Mouse (Mus musculus): ENCODE measurements at regions not wholly inside any gene's neighbourhood (a gene's known extent, or its start where the extent isn't known, plus 50 kb on each side); places are given as distances from the start of the nearest gene placed in this dataset.

DNA sequence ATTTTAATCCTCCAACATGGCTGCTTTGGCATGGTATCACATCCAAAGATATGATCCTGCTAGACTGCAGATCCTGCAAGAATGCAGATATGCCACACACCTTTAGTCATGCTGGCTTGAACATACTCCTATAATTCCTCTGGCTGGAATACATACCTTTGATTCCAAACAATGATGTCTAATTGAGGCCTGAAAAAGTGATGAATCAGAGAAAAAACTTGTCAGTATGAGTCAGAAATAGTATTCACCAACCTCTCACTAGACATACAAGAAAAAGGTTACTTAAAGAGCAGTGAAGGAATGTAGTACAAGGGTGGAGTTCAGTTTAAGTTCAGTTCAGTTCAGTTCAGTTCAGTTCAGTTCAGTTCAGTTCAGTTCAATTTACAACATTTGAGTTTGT lies 214.5 kb upstream of the Sema3a start:
- Histone ChIP-seq H3K27ac (ENCODE audit: low read length) (no peak overlapping the region), H3K4me3 (replicated peaks; ENCODE audit: low read length) (no peak overlapping the region), H3K27me3 (ENCODE audit: control insufficient read depth, insufficient read depth, low read length) (no peaks in the 10 kb centered on the region), H3K4me1 (ENCODE audit: control insufficient read depth, insufficient read depth, low read length) (no peaks in the 10 kb centered on the region), H3K9ac (ENCODE audit: low read length) (no peak overlapping the region), H3K9me3 (replicated peaks; ENCODE audit: control insufficient read depth, low read length) (peaks cover 4% of the 10 kb centered on the region; the same call in 1 of the 2 replicates), H3K4me2 (ENCODE audit: low read depth, low read length) (no peak overlapping the region), H3K36me3 (ENCODE audit: control insufficient read depth, insufficient read depth, low read length) (no peaks in the 10 kb centered on the region)
- no peak for ATAC-seq (ENCODE audit: insufficient read depth, low FRiP score)

DNA sequence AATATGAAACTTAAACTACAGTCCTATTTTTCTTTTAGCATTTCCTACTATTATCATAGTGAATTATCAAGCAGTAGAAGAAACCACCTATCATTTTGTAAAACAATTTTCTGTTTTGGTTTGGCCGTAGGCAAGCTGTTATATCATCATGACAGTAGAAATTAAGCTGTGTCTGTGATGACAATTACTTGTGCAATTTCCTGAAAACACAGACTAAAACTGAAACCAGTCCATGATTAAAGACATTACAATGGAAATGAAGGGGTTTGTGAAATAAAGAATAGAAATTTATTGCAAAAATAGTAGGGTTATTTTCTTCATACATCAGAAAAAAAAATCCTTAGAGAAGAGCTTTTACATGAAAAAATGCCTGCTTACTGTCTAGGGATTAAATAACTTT lies 210.8 kb upstream of the Sema3a start:
- ATAC-seq (ENCODE audit: insufficient read depth, low FRiP score), result no peak
- Histone ChIP-seq H3K4me1 (ENCODE audit: control insufficient read depth, insufficient read depth, low read length) (no peaks in the 10 kb centered on the region), H3K9me3 (replicated peaks; ENCODE audit: control insufficient read depth, low read length) (peaks cover 4% of the 10 kb centered on the region; the same call in 1 of the 2 replicates), H3K4me2 (ENCODE audit: low read depth, low read length) (no peak overlapping the region), H3K27me3 (ENCODE audit: control insufficient read depth, insufficient read depth, low read length) (no peaks in the 10 kb centered on the region), H3K4me3 (replicated peaks; ENCODE audit: low read length) (no peak overlapping the region), H3K27ac (ENCODE audit: low read length) (no peak overlapping the region), H3K36me3 (ENCODE audit: control insufficient read depth, insufficient read depth, low read length) (no peaks in the 10 kb centered on the region), H3K9ac (ENCODE audit: low read length) (no peak overlapping the region)
- 54% methylated on average over 1 of the region's 1 CpGs for WGBS

DNA sequence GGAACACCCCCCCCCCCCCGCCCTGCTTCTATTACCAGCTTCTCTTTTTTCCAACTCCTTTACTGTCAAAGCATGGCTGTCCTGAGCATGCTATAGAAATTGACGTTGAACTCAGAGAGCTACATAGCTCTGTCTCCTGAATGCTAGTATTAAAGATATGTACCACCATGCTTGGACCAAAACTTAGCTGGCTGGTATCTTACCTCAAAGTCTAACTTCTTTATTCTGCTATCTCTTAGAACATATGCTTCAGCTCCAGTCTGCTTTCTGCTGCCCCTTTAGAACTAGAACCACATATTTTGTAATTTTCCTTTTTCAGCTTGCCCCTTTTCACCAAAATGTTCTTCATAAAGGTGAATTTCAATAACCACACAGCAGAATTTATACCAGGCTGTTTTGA lies 205.9 kb upstream of the Sema3a start:
- no peak overlapping the region for H3K4me2 ChIP-seq (ENCODE audit: low read depth, low read length)
- ATAC-seq (ENCODE audit: insufficient read depth, low FRiP score), result no peak
- H3K27me3 ChIP-seq (ENCODE audit: control insufficient read depth, insufficient read depth, low read length), result no peaks in the 10 kb centered on the region
- no peak overlapping the region for H3K4me3 ChIP-seq (replicated peaks; ENCODE audit: low read length)
- H3K27ac ChIP-seq (ENCODE audit: low read length), result no peak overlapping the region
- no peaks in the 10 kb centered on the region for H3K4me1 ChIP-seq (ENCODE audit: control insufficient read depth, insufficient read depth, low read length)
- WGBS, result 77% methylated on average over 2 of the region's 2 CpGs
- no peaks in the 10 kb centered on the region for H3K9me3 ChIP-seq (replicated peaks; ENCODE audit: control insufficient read depth, low read length)
- no peaks in the 10 kb centered on the region for H3K36me3 ChIP-seq (ENCODE audit: control insufficient read depth, insufficient read depth, low read length)
- H3K9ac ChIP-seq (ENCODE audit: low read length), result no peak overlapping the region

DNA sequence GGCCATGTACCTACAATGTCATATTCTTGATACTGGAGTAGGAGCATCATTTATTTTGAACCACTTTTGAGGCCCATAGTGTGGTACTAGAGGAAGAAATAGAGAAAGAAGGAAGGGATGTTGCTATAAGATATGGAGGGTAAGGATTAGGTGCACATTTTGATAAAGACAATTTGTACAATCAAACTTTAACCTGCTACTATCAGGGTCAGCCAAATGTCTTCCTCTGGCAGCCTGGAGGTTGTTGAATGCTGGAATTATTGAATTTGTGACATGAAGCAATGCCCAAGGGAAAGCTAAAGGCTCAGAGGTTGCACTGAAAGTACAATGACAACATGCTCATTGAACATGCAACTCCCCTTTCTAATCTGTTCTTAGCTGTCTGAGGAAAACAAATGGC lies 202.3 kb upstream of the Sema3a start:
- Histone ChIP-seq H3K36me3 (ENCODE audit: control insufficient read depth, insufficient read depth, low read length) (no peaks in the 10 kb centered on the region), H3K9ac (ENCODE audit: low read length) (no peak overlapping the region), H3K9me3 (replicated peaks; ENCODE audit: control insufficient read depth, low read length) (no peaks in the 10 kb centered on the region), H3K4me3 (replicated peaks; ENCODE audit: low read length) (no peak overlapping the region), H3K4me1 (ENCODE audit: control insufficient read depth, insufficient read depth, low read length) (no peaks in the 10 kb centered on the region), H3K27ac (ENCODE audit: low read length) (no peak overlapping the region), H3K27me3 (ENCODE audit: control insufficient read depth, insufficient read depth, low read length) (no peaks in the 10 kb centered on the region), H3K4me2 (ENCODE audit: low read depth, low read length) (no peak overlapping the region)
- ATAC-seq (ENCODE audit: insufficient read depth, low FRiP score), result no peak

DNA sequence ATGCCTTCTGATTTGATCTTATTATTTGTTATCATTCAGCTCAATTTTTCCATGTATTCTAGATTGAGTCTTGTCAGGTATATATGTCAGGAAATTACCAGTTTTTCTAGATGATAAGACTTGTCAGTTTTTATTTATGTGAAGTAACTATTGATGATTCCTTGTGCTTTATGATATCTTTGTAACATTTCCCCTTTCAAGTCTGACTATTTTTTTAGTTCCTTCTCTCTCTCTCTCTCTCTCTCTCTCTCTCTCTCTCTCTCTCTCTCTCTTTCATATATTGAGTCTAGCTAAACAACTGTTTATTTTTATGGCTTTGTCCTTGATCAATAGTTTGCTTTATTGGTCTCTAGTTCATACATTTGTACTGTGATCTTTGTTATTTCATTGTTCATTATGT lies 199.7 kb upstream of the Sema3a start:
- Histone ChIP-seq H3K4me1 (ENCODE audit: control insufficient read depth, insufficient read depth, low read length) (no peaks in the 10 kb centered on the region), H3K4me3 (replicated peaks; ENCODE audit: low read length) (no peak overlapping the region), H3K27me3 (ENCODE audit: control insufficient read depth, insufficient read depth, low read length) (no peaks in the 10 kb centered on the region), H3K9me3 (replicated peaks; ENCODE audit: control insufficient read depth, low read length) (no peaks in the 10 kb centered on the region), H3K27ac (ENCODE audit: low read length) (no peak overlapping the region), H3K4me2 (ENCODE audit: low read depth, low read length) (no peak overlapping the region), H3K9ac (ENCODE audit: low read length) (no peak overlapping the region), H3K36me3 (ENCODE audit: control insufficient read depth, insufficient read depth, low read length) (no peaks in the 10 kb centered on the region)
- ATAC-seq (ENCODE audit: insufficient read depth, low FRiP score), result no peak

DNA sequence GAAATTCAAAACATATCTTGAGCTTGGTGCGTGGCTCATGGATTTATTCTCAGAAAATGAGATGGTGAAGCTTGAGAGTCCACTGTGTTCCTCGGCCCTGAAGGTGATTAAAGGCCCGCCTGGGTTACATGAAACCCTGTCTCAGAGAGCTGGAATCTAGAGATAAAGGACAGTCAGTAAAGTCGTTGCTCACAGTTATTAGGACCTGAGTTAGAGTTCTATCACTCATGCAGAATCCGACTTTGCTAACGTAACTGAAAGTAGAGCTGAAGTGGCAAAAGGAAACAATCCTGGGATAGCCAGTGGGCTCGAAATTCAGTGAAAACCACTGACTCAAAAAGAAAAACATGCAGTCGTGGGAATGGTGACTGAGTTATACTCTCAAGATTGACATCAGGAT lies 198.9 kb upstream of the Sema3a start:
- Histone ChIP-seq H3K4me3 (replicated peaks; ENCODE audit: low read length) (no peak overlapping the region), H3K9me3 (replicated peaks; ENCODE audit: control insufficient read depth, low read length) (no peaks in the 10 kb centered on the region), H3K4me1 (ENCODE audit: control insufficient read depth, insufficient read depth, low read length) (no peaks in the 10 kb centered on the region), H3K9ac (ENCODE audit: low read length) (no peak overlapping the region), H3K27ac (ENCODE audit: low read length) (no peak overlapping the region), H3K4me2 (ENCODE audit: low read depth, low read length) (no peak overlapping the region), H3K36me3 (ENCODE audit: control insufficient read depth, insufficient read depth, low read length) (no peaks in the 10 kb centered on the region), H3K27me3 (ENCODE audit: control insufficient read depth, insufficient read depth, low read length) (no peaks in the 10 kb centered on the region)
- ATAC-seq (ENCODE audit: insufficient read depth, low FRiP score), result no peak
- WGBS, result 76% methylated on average over 8 of the region's 8 CpGs

DNA sequence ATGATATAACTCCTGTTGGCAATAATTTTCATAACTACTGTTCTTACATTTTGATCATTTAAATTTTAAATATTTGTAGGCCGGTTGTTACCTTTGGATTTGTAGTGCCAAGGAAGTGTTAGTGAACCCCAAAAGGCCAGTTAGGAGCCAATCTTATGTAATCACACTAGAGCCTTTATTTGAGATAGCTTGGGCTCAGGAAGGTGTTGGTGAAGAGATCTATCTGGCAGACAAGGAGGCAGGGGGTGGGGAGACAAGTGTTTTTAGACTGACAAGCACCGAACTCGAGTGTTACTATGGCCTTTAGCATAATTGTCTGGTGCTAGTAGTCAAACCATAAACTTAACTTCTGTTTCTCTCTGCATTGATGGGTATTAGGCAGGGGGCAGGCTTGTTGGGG lies 198.0 kb upstream of the Sema3a start:
- no peak for ATAC-seq (ENCODE audit: insufficient read depth, low FRiP score)
- Histone ChIP-seq H3K4me2 (ENCODE audit: low read depth, low read length) (no peak overlapping the region), H3K9ac (ENCODE audit: low read length) (no peak overlapping the region), H3K27me3 (ENCODE audit: control insufficient read depth, insufficient read depth, low read length) (no peaks in the 10 kb centered on the region), H3K36me3 (ENCODE audit: control insufficient read depth, insufficient read depth, low read length) (no peaks in the 10 kb centered on the region), H3K27ac (ENCODE audit: low read length) (no peak overlapping the region), H3K9me3 (replicated peaks; ENCODE audit: control insufficient read depth, low read length) (no peaks in the 10 kb centered on the region), H3K4me3 (replicated peaks; ENCODE audit: low read length) (no peak overlapping the region), H3K4me1 (ENCODE audit: control insufficient read depth, insufficient read depth, low read length) (no peaks in the 10 kb centered on the region)
- WGBS, result 83% methylated on average over 3 of the region's 3 CpGs

DNA sequence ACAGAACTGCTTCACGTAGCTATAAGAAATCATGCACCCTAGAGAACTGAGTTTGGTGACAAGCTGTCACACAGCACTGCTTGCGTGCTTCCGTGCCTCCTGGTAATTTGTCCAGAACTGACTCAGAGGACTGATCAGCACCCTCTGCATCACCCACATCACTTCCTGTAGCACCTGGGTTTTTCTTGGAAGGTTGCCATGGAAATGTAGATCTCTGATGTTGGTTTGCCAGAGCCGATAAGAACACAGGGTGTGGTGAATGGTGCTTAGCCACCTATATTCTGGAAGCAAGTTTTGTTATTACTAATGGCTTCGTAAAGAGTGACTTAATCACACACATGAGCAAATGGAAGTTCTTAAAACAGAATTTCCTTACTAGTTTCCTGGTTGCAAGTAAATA lies 188.2 kb upstream of the Sema3a start:
- H3K36me3 ChIP-seq (ENCODE audit: control insufficient read depth, insufficient read depth, low read length), result no peaks in the 10 kb centered on the region
- H3K4me3 ChIP-seq (replicated peaks; ENCODE audit: low read length), result no peak overlapping the region
- H3K27ac ChIP-seq (ENCODE audit: low read length), result no peak overlapping the region
- no peaks in the 10 kb centered on the region for H3K27me3 ChIP-seq (ENCODE audit: control insufficient read depth, insufficient read depth, low read length)
- no peak overlapping the region for H3K9ac ChIP-seq (ENCODE audit: low read length)
- H3K9me3 ChIP-seq (replicated peaks; ENCODE audit: control insufficient read depth, low read length), result no peaks in the 10 kb centered on the region
- WGBS, result 68% methylated on average over 5 of the region's 5 CpGs
- peak; percentile 58; the same call in 1 of the 2 replicates for ATAC-seq (ENCODE audit: insufficient read depth, low FRiP score)
- H3K4me2 ChIP-seq (ENCODE audit: low read depth, low read length), result no peak overlapping the region
- H3K4me1 ChIP-seq (ENCODE audit: control insufficient read depth, insufficient read depth, low read length), result no peaks in the 10 kb centered on the region

DNA sequence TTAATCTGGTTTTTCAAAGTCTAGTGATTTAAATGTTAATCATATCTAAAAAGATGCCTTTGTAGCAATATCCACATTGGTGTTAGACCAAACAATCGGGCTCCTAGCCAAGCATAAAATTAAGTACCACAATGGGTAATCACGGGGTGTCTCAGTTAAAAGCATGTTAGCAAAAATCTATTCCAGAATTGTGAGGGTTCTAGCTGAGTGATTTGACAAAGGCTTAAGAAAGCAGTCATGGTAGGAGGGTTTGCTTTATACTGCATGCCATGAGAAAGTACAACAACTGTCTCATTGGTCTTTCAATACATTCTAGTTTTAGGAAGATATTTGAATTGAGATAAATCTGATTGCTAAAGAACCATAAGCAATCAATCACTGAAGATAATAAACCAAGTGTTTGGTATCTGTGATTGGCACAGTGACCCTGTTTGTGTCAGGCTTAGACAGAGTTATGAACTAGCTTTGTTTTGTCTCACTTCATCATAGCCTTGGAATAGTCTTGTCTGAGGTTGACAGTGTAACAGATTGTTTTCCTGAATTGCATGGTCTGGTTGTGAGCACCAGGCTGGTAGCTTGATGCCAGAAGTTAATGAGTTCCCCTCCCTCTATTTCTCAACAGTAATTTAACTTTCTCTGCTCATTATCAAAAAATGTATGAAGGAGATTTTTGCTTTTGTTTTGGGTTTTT lies 186.9 kb upstream of the Sema3a start:
- H3K9me3 ChIP-seq (replicated peaks; ENCODE audit: control insufficient read depth, low read length), result no peaks in the 10 kb centered on the region
- 77% methylated on average over 2 of the region's 2 CpGs for WGBS
- ATAC-seq (ENCODE audit: insufficient read depth, low FRiP score), result no peak
- no peak overlapping the region for H3K27ac ChIP-seq (ENCODE audit: low read length)
- no peak overlapping the region for H3K4me2 ChIP-seq (ENCODE audit: low read depth, low read length)
- H3K36me3 ChIP-seq (ENCODE audit: control insufficient read depth, insufficient read depth, low read length), result no peaks in the 10 kb centered on the region
- H3K4me1 ChIP-seq (ENCODE audit: control insufficient read depth, insufficient read depth, low read length), result no peaks in the 10 kb centered on the region
- H3K4me3 ChIP-seq (replicated peaks; ENCODE audit: low read length), result no peak overlapping the region
- H3K9ac ChIP-seq (ENCODE audit: low read length), result no peak overlapping the region
- H3K27me3 ChIP-seq (ENCODE audit: control insufficient read depth, insufficient read depth, low read length), result no peaks in the 10 kb centered on the region

DNA sequence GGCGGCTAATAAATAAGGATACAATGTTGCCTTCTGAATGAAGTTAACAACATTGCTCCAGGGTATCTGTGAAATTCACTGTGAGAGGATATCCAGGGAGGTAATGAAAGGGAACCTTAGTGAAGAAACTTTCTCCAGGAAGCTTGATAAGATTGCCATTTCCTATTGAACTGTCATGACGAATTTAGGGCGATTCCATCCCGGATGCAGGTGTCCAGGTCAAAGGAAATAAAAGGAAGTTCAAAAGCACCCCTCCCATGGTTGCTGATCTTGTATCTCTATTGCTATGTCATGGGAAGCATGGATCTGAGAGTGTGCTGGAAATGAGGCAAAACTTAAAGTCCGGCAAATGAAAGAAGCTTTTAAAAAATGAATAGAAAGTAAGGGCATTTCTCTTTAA lies 180.7 kb upstream of the Sema3a start:
- H3K4me2 ChIP-seq (ENCODE audit: low read depth, low read length), result no peak overlapping the region
- peaks cover 5% of the 10 kb centered on the region; the same call in 1 of the 2 replicates for H3K4me1 ChIP-seq (ENCODE audit: control insufficient read depth, insufficient read depth, low read length)
- H3K36me3 ChIP-seq (ENCODE audit: control insufficient read depth, insufficient read depth, low read length), result no peaks in the 10 kb centered on the region
- 75% methylated on average over 5 of the region's 5 CpGs for WGBS
- no peak overlapping the region for H3K9ac ChIP-seq (ENCODE audit: low read length)
- no peak overlapping the region for H3K4me3 ChIP-seq (replicated peaks; ENCODE audit: low read length)
- no peak overlapping the region for H3K27ac ChIP-seq (ENCODE audit: low read length)
- H3K27me3 ChIP-seq (ENCODE audit: control insufficient read depth, insufficient read depth, low read length), result no peaks in the 10 kb centered on the region
- ATAC-seq (ENCODE audit: insufficient read depth, low FRiP score), result no peak
- H3K9me3 ChIP-seq (replicated peaks; ENCODE audit: control insufficient read depth, low read length), result no peaks in the 10 kb centered on the region
